Mouse (Mus musculus) kidney, adult 2 months (tissue): Measurements from ENCODE around the gene Elf3.

Experiments used
- CTCF ChIP-seq: fragments of 200-500 bp; conservative IDR thresholded peaks from 2 replicates; pipeline ENCODE4 v1.5.1; 2011; ENCODE audit warnings: low read depth, mild to moderate bottlenecking, control low read depth, low read length, moderate library complexity, mixed read lengths; ENCODE audit not compliant: insufficient read depth, insufficient read length
- POLR2A ChIP-seq: fragments of 200-500 bp; IDR thresholded peaks from one replicate; pipeline ENCODE4 v1.6.1; 2011; ENCODE audit warnings: low read depth, low read length, control low read depth

GRCm38 (mm10) chr1:135224981-135225604 is 33.3 kb downstream of the Elf3 start:
- TF ChIP-seq CTCF (no peak), POLR2A (no peak)
